Mouse (Mus musculus) gastrocnemius, postnatal 14 days (tissue): ENCODE data around the gene Ccl26. TPM values are rescaled to one million over a fixed set of nuclear protein-coding genes. Genes with fewer than 3 reads are reported as not detected.

ENCODE experiments used
- total RNA-seq, 2 experiments: library from RNA; stranded (reverse); gene quantifications; 2 replicates each; pipeline ENCODE4 v1.2.3; 2021

The Ccl26 gene
- total RNA-seq, 2 experiments from 2014 or later, result not detected

Other genes with a start within 250 kb of the Ccl26 start
- gene Fkbp6, start 213.5 kb downstream of the Ccl26 start, total RNA-seq, result not detected
- not detected for gene Trim50, start 210.3 kb downstream of the Ccl26 start, total RNA-seq
- gene Nsun5, start 193.6 kb downstream of the Ccl26 start, total RNA-seq, result 1 to 10 TPM; 5.2 to 8.1 TPM
- 1 to 10 TPM; 7.8 to 9.3 TPM for gene Pom121, start 169.0 kb downstream of the Ccl26 start, total RNA-seq
- 10 to 100 TPM; 54.1 to 58.9 TPM for gene Hip1, start 18.4 kb downstream of the Ccl26 start, total RNA-seq
- gene Ccl24, start 9.5 kb upstream of the Ccl26 start, total RNA-seq, result 1 to 10 TPM; 1.1 to 1.7 TPM
- 10 to 100 TPM in 1 of 2 experiments, 1 to 10 TPM in 1; 9.4 to 10.8 TPM for gene Rhbdd2, start 69.0 kb upstream of the Ccl26 start, total RNA-seq
- gene Por, start 106.5 kb upstream of the Ccl26 start, total RNA-seq, result 10 to 100 TPM; 18.7 to 19.4 TPM
- gene Tmem120a, start 180.9 kb upstream of the Ccl26 start, total RNA-seq, result 1 to 10 TPM; 3.8 to 5.2 TPM
- not detected for gene Styxl1, start 214.8 kb upstream of the Ccl26 start, total RNA-seq
- 1,000 to 10,000 TPM; 1,031 to 1,199 TPM for gene Mdh2, start 214.9 kb upstream of the Ccl26 start, total RNA-seq
- not detected for gene Srrm3, start 243.3 kb upstream of the Ccl26 start, total RNA-seq